Mouse (Mus musculus): ENCODE data around the gene Dgkg.
A peak's percentile ranks its signal among the peaks of the same experiment; 100 is the strongest.

The Dgkg gene

DNA sequence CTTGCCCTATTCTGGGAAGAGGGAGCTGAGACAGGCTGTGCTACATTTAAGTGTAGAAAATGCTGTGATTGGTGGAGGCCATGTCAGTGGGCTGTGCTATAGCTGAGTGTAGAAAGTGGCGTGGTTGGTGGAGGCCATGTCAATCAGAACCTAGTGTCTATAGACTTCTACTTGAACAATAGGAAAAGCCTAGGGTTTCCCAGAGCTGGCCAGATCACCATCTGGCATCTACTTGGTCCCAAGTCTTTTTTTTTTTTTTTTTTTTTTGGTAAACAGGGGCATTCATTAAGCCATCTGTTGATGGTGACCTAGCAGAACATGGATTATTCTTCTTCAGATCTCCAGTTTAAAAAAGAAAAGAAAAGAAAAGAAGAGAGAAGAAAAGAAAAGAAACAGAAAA, 60.6 kb downstream of the Dgkg start:
- DNase-seq (ENCODE audit: low spot score): no peak

DNA sequence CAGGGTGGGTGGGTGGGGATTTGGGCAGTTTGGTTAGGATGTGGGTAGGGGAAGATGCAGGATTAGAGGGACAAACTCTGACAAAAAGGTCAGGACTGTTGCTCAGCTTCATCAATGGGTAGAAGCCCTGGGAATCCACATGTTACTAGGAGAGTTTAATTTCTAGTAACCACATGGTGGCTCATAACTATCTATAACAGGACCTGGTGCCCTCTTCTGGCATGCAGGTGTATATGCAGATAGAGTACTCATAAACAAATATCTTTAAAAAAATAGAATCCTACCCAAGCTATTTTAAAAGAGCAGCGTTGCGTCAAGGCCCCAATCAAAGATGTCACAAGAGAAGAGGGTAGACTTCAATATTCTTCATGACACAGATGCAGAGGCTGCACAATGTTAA, 63.1 kb downstream of the Dgkg start:
- no peak for DNase-seq (ENCODE audit: low spot score)

DNA sequence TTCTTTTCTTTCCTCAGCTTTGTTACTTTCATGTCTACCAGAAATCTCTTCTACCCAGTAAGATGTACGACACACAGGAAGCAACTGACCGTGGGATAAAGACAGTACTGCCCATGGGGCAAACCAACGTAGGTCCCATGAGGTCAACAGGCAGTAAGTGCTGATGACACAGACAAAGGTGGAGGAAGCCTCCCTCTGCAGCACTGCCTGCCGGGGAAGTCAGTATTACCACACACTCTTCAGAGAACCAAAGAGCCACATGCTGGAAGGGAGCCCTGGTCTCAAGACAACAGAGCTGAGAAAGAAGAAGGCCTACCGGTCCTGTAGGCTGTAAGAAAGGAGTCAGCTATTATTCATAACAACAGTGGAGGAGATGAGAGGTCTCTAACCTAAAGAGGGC, 67.4 kb downstream of the Dgkg start:
- no peak for DNase-seq (ENCODE audit: low spot score)

DNA sequence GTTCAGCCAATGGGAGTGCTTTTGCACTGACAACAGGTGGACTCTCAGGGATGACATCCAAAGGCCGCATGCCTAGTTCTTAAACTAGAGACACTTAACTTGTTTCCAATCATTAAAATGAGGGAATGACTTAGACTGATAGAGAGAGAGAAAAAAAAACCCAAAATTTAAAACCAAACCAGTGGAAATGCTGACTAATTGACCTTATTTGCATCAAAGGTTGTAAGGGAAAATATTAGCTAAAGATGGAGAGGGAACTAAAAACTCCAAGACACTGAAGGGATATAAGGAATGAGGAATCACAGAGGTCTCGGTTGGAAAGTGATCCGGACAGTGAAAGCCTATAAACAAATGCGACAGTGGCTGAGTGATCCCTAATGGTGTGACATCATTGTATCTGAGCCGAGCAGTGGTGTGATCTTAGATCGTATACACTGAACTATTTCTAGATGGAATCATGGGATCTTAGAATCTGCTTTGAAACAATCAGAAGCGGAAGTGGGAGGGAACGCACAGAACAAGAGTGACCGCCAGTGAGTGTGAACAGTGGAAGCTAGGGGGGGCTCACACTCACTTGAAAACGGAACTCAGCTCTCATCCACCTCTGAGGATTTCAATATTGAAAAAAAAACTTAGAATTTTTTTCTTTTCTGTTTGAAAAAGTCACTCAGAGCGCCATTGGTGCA, 70.7 kb downstream of the Dgkg start:
- DNase-seq (ENCODE audit: low spot score): no peak

DNA sequence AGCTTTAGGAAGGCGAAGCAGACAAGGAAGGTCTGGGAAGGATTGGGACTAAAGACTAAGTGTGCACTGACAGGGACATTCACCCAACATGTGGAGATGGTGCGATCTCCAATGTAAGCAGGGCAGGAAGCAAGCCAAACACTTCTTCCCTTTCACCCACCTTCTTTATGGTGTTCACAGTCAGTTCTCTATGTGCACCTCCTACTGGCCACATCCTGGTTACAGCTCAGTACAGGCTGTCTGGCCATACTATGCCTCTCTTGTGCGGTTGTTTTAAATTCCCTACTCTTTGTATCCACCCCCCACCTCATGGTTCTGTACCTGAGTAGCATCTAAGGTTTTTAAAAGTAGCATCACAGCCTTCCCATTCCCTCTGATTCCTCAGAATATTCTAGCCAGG, 71.5 kb downstream of the Dgkg start:
- DNase-seq (ENCODE audit: low spot score): no peak

DNA sequence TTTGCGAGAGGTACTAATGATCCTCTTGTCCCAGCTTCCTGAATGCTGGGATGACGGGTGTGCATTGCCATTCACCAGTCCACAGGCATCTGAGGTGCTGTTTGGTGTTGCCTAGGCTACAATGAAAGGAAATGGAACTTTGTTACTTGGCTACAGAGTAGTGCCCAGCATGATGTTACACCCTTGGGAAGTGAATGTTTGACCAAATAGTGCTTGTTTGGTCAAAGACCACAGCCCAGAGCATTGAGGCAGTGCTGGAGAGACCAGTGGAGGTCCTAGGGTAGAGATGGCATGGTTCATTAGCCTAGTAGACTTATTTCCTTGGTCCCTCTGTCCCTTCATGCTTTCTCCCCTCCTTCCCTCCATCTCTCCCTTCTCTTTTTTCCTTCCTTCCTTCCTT, 73.6 kb downstream of the Dgkg start:
- DNase-seq (ENCODE audit: low spot score): no peak

DNA sequence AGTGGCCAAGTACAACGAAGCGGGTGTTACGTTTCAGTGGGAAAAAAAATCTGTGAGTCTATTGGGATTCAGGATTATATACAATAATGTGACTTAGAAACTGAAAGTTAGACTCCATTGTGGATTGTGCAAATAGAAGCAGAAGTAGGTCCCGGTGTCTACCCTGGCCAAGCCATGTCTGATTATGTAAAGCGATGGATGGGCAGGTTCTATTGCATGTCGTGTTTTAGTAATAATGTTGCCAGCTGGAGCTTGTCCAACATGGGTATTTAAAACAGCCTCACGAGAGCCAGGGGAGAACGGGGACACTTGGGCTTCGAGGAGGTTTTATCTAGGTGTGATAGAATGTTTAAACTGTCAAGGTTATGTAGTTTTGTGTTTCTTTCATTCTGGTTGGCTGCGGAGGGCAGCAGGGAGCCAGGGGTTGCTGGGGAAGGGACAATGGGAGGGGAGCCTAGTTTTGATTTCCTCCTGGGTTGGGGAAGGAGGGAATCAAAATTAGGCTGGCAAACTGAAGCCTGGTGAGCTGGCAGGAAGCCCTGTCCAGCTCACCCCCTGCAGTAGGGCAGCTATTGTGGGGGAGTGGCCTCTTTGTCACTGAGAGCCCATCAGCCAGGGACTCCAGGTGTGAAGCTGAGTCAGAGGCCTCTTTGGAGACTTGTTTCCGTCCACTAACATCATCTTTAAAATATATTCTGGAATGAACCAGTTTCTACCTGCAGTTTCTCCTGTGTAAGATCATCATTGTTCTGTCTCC, 74.7 kb downstream of the Dgkg start:
- DNase-seq (ENCODE audit: low spot score): no peak

DNA sequence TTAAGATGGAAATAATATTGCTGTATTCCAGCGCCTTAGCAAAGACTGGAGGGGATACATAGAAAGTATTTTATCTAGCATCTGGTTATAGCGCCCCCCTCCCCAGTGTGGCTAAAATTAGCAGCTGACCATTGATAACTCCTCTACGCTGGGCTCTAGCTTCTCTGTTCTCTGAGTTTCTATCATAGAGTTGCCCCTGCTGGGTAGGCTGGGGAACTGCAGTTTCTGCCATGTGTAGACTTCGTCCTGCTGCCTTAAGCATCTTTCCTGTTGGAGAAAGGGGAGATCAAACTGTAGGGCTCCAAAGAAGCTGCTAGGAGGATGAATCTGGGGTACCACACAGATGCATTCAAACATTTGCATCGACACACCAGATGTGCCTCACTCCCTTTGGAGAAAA, 76.9 kb downstream of the Dgkg start:
- no peak for DNase-seq (ENCODE audit: low spot score)

DNA sequence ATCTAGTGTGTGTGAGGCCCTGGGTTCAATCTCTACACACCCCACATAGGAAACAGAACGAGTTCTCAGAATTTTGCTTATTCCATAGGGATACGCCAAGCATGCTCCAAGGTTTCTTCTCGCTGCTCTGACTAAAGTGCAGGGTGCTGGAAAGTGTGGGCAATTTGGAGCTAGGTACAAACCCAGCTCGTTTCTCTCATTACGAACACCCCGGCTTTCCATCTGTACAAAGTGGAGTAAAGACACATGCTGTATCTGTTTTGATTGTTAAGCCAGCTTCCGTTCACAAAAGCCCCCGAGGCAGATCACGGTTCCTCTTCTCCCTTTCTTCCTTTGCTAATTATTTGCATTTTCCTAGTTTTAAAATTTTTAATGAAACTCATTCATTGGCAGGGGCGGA, 78.1 kb downstream of the Dgkg start:
- no peak for DNase-seq (ENCODE audit: low spot score)

DNA sequence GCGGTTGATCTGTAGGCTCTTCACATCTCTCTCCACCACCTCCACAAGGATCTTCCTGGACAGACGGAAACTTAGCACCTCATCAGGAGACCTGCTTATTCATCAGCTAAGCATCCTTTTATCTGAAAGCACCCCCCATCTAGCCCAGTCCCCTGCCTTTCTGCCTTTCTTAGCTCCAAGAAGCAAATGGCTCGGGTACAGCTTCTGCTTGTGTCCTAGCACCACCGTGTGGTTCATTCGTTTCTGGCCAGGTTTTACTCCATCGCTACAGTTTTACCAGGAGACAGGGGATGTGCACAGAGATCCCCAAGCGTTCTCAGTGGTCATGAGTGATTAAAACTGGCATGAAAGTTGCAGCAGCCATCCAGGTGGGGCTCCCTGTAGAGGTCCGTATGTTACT, 79.4 kb downstream of the Dgkg start:
- no peak for DNase-seq (ENCODE audit: low spot score)

DNA sequence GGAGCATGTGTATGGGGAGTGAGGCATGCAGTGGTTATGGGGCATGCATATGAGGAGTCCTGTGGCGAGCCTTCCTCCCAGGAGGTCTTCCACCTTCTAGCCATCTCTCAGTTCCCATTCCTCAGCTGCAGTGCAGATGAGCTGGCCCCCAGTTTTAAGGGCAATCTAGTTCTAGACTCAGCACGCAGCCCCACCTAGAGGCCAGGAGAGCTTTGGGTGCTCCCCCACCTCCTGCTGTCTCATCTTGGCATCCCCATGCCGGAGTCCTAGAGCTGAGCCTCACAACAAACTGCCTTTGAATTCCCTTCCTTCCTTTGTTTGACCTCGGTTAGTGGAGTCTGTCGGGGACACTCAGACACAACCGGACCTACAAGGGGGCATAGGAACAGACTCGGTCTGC, 82.9 kb downstream of the Dgkg start:
- DNase-seq (ENCODE audit: low spot score): no peak

DNA sequence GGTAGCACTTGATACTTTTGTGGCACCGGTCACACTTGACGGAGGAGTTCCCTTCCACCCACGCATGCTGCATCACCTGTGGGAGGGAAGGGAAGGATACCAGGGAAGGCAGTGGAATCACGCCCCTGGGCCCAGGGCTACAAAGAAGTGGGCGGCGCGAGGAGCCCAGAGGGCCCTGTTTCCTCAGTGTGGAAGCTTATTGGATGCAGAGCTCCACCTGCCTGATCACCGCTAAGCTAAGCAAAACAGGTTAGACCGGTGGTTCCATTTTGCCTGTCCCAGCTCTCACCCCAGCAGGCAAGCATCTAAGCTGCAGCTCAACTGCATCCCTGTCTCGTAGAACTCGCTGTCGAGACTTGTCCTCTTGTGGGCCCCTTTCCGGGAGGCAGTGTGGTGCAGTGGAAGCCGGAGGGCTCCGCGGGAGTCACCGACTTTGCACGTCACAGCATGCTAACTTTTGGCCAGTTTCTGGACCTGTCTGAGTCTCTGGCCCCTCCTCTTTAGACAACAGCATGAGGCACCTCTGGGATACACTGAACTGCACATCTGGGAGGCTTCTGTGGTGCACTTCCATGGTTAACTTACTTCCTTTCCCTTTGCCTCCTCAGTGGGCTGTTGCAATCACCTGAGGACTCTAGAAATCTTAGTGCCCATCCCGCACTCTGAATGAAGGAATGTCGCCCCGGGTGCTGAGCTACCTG, 84.2 kb downstream of the Dgkg start:
- no peak for DNase-seq (ENCODE audit: low spot score)

DNA sequence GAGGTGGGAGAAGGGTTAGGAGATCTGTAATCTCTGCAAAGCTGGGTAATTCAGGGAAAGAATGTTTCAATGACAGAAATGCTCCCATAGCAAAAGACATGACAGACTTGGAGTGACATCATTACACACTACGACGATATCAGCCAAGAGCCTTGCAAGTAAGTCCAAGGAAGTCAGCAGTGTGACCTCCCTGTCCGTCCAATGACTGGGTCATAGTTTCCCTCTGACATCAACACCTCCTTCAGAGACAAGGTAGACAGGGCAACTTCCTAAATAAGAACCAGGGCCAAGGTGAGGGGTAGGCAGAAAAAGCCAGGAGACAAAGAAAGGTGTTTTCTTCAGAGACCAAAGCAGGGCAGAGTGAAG, 92.1 kb downstream of the Dgkg start:
- no peak for DNase-seq (ENCODE audit: low spot score)

DNA sequence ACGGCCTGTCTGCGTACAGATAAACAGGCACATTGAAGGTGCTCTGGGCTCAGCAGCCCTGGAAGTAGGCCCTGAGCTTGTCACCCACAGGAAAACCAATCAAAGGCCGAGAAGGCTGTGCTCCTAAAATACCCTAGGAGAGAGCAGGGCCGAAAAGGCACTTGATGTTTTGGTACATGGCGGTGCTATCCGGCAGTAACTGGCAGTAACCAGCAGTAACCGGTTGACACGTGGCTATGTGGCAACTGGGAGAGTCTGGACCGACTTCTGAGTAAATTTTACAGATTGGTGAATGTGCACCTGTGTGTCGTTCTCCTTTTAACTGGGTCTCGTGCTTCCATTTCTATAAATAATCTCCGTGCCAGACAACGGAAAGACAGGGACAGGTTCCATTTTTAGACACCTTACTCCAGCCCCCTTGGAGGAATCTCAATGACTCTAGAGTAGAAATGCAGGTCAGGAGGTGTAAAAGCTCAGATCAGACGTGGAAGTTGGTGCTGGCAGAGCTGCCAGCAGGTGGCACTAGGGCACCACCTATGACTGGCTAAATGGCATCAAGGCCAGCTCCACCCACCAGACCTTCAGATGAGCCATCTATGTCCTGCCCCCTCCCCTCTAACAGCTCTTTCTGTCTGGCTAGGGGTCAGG, 92.6 kb downstream of the Dgkg start:
- peak; percentile 68 for DNase-seq (ENCODE audit: low spot score)

DNA sequence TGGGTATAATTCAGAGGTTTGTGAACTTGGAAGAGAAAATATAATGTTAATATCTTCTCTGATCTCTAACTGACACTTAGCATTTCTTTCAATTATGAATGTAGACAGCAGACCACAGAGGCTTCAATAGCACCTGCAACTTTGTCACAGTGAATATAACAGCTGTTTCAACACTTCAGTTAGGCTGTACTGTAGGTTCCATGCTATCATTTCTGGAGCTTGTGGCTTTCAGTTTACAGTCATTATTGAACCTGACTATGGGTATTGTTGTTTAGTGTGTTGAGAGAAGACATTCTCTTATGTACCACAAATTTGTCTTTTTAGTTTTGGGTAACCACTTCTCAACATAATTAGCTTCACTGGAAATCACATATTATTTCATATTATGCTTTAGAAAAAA, 93.4 kb downstream of the Dgkg start:
- DNase-seq (ENCODE audit: low spot score): no peak

DNA sequence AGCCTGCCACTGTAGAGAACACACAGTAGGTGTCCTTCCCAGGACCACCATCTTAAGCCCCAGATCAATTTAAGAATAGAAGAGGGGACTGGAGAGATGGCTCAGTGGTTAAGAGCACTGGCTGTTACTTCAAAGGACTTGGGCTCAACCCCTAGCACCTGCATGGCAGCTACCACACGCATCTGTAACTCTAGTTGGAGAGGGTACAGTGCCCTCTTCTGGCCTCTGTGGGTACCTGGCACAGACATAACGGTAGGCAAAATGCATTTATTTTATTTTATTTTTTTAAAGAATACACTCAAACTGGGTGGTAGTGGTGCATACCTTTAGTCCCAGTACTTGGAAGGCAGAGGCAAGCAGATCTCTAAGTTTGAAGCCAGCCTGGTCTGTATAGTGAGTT, 102.0 kb downstream of the Dgkg start:
- DNase-seq (ENCODE audit: low spot score): no peak

DNA sequence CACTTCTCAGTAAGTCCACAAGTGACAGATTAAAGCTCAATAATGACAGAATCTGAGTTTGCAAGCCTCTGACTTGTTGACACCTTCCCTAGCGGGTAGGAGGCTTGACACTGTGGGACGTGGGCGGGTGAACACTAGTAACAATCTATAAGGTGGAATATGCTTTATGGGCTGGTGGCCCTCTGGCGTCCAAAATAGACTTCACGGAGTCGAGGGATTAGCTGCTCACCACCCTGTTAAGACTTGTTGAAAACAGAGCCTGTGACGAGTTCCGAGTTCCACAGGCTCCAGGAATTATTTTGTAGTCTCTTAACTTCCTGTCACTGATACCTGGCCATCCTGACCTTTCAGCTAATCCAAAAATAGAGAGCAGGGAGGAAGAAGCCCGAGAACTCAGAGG, 104.7 kb downstream of the Dgkg start:
- DNase-seq (ENCODE audit: low spot score): no peak

DNA sequence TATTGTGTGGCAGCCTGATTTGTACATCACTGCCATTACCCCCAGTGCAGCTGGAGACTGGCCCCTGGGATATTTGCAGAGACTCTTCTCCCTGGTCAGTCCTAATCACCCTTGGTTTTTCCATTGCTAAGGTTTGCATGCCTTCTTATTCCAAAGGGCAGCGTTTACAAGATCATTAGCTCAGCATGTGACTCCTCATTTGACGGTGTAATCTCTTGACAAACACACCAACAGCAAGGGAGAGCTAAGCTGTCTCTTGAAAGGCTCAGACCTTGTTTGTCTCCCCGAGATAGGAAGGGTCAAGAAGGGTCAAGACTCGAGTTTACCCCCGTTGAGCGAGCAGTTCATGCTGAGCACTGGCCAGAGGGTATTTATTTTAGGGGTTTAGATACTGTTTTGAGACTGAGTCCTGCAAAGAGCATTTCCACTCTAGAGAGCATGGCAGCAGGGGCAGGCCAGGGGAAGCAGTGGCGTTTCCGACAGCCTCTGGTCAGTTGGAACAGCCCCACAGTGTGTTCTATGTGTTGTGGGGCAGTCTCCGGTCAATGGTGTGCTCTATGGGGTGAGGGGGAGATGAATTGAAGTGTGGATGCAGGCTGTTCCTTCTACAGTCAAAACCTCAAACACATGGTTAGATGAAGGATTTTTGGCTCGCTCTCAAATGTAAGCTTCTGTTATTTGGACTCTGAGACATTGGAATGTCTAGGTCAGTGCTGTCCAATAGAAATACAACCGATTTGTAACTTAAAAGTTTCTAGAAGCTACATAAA, 105.6 kb downstream of the Dgkg start:
- DNase-seq (ENCODE audit: low spot score): no peak

DNA sequence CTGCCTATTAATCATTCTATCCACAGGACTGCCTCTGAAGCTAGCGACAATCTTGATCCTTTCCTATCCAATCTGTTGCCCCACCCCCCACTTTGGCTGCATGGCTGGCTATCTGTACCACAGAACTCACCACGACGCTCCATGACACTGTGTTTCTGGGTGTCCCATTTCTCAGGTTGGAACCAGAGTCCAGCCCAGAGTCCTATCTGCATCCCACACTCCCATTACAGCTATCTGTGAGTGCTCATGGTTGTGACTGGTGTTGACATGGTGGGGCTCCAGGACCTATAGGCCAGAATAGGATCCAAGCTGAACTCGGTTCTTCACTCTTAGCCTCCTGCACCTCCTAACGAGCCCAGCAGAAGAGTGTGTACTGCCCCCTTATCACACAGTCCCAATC, 107.7 kb downstream of the Dgkg start:
- no peak for DNase-seq (ENCODE audit: low spot score)

DNA sequence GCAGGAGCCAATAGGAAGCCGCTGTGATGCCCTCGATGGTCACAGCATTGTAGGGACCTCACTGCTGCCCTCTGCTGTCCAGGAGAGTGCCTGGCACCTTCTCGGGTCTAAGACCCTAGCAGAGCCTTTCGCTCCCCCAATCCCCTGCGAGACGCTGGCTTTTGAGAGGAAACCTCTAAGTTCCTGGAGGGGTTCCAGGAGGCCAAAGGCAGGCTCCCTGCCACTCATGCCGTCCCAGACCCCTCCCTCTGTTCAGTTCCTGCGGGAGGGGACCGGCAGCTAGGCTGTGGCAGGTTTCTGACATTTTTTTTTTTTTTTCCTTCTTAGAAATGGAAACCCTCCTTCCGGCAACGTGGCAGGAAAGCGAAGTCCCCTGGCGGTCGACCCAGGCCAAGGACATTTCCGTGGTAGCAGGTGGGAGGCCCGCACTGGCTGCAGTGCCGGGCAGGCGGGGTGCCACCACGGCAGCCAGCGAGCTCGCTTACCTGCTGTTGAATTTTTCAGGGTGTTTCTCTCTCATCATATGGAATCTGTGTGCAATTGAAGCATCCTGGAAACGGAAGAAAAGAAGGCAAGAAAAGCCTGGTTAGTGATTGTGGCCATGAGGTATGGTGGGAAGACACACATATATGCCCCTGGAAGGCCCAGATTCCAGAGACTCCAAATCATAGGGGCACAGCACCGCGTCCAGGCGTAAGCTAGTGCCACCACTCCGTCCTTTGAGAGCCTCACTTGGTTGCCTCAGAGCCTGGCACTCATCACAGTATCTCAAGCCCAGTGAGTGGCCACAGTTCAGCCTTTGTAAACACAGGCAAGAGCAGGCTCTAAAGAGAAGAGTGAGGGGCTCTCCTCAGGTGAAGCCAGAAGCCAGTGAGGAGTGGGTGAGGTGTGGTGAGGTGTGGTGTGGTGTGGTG, 108.6 kb downstream of the Dgkg start:
- DNase-seq (ENCODE audit: low spot score): peak; percentile 79

DNA sequence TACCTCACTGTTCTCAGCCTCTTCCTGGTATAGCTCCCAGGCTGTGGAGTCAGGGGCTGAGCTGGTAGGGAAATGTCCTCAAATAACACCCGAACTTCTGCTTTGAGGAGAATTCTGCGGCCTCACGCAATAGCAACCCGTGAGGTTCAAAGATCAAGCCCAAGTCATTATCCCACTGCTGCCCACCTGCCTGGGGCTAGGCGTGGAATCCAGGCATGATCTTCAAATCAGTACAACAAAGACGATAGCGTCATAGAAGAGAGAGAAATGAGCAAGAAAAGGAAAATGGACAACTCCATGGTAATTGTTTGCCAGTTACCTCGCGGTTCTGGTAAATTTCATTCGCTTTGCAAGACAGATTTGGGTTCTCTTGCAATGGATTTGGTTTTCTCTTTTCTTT, 109.3 kb downstream of the Dgkg start:
- DNase-seq (ENCODE audit: low spot score): no peak
